ENCODE assay signal across 9 mouse cellular contexts in genomic region chr5:146904404-146904803, GRCm38 (mm10). TPM values are rescaled to one million over a fixed set of nuclear protein-coding genes. Genes with fewer than 3 reads are reported as not detected.
A peak's percentile ranks its signal among the peaks of the same experiment; 100 is the strongest.
DNase-seq lines count a peak whose midpoint lies in the region; ATAC-seq and TF ChIP-seq lines count a peak whose summit lies in the region.
"Had no signal": no experiment of that assay in that cellular context is flagged by ENCODE, and none has a peak within 500 bp of the region (broad histone marks: within the 10 kb centered on the region; RNA-seq: fewer than 3 reads in every experiment).

No protein-coding gene starts in this region.

- no peak for TF ChIP-seq EP300 in lung, postnatal 0 days (IDR thresholded peaks at IDR 0.05)

- H3K9ac ChIP-seq in hindbrain, embryonic 13.5 days, result no peak overlapping the region
- H3K9ac ChIP-seq in lung, postnatal 0 days (replicated peaks; ENCODE audit: low read depth), result no peak overlapping the region
- H3K9ac ChIP-seq: limb, embryonic 15.5 days had no signal

- WGBS in hindbrain, embryonic 13.5 days, result 43% methylated on average over 8 of the region's 8 CpGs
- 17% methylated on average over 8 of the region's 8 CpGs for WGBS in lung, postnatal 0 days

- TF ChIP-seq CTCF in lung, postnatal 0 days (IDR thresholded peaks at IDR 0.05), result peak; percentile 94

- H3K4me2 ChIP-seq in hindbrain, embryonic 13.5 days, result no peak overlapping the region
- no peak overlapping the region for H3K4me2 ChIP-seq in lung, postnatal 0 days (replicated peaks; ENCODE audit: low read depth, low read length)
- H3K4me2 ChIP-seq: limb, embryonic 15.5 days had no signal

- no peak overlapping the region for H3K27ac ChIP-seq in hindbrain, embryonic 13.5 days
- H3K27ac ChIP-seq in lung, postnatal 0 days (ENCODE audit: low read length), result no peak overlapping the region
- H3K27ac ChIP-seq: limb, embryonic 15.5 days had no signal

- no peaks in the 10 kb centered on the region for H3K36me3 ChIP-seq in hindbrain, embryonic 13.5 days
- no peaks in the 10 kb centered on the region for H3K36me3 ChIP-seq in lung, postnatal 0 days (ENCODE audit: insufficient read depth, low read length)
- H3K36me3 ChIP-seq: limb, embryonic 15.5 days had no signal

- peak; percentile 87 for DNase-seq in MEL-GATA-1-ER (ENCODE audit: extremely low read depth, low read depth)
- DNase-seq in cerebellum, adult 8-10 months, result peak; percentile 74
- DNase-seq in forelimb bud, embryonic 11.5 days (ENCODE audit: low read depth, low spot score), result peak; percentile 74
- peak; percentile 82 to 86 for DNase-seq in layer of hippocampus, postnatal 10 days (ENCODE audit: low spot score in 2 of 2)
- DNase-seq in lung, postnatal 0 days (ENCODE audit: low spot score), result peak; percentile 85
- peak; percentile 63 for DNase-seq in ovary, postnatal 36 days (ENCODE audit: low spot score)
- peak; percentile 75 for DNase-seq in thymus, postnatal 14 days

- H3K9me3 ChIP-seq in hindbrain, embryonic 13.5 days, result no peaks in the 10 kb centered on the region
- H3K9me3 ChIP-seq in lung, postnatal 0 days (ENCODE audit: low read length), result no peaks in the 10 kb centered on the region
- H3K9me3 ChIP-seq: limb, embryonic 15.5 days had no signal

- no peak overlapping the region for H3K4me3 ChIP-seq in hindbrain, embryonic 13.5 days
- H3K4me3 ChIP-seq in lung, postnatal 0 days (ENCODE audit: low read depth, low read length), result no peak overlapping the region
- H3K4me3 ChIP-seq: limb, embryonic 15.5 days had no signal

- ATAC-seq in hindbrain, embryonic 13.5 days (ENCODE audit: low FRiP score), result peak; percentile 39; the same call in 1 of the 2 replicates
- ATAC-seq in lung, postnatal 0 days, result peak; percentile 68

- H3K4me1 ChIP-seq in hindbrain, embryonic 13.5 days (replicated peaks), result peaks cover 6% of the 10 kb centered on the region
- H3K4me1 ChIP-seq in lung, postnatal 0 days (ENCODE audit: insufficient read depth, low read depth, low read length), result no peaks in the 10 kb centered on the region

- H3K27me3 ChIP-seq in hindbrain, embryonic 13.5 days, result peaks cover 13% of the 10 kb centered on the region; the same call in 1 of the 2 replicates
- H3K27me3 ChIP-seq in lung, postnatal 0 days (replicated peaks; ENCODE audit: insufficient read depth, low read length), result no peaks in the 10 kb centered on the region

RNA-seq across cellular contexts. Expression of gene Gtf3a, which starts 44.1 kb away (rescaled TPM):
- polyA plus RNA-seq in hindbrain, embryonic 13.5 days (2015; fragmentation: Nextera tagmentation; extraction: Ambion mirVana), result 99.5 and 102 TPM in 2 replicates
- 10 to 100 TPM; 29.0 to 33.9 TPM for total RNA-seq in layer of hippocampus, postnatal 10 days (2021)
- 60.3 and 63.8 TPM in 2 replicates for polyA plus RNA-seq in lung, postnatal 0 days (2015; fragmentation: Nextera tagmentation; extraction: Ambion mirVana)

RNA-seq across cellular contexts. Expression of gene Mtif3, which starts 59.2 kb away (rescaled TPM):
- 24.7 and 26.5 TPM in 2 replicates for polyA plus RNA-seq in hindbrain, embryonic 13.5 days (2015; fragmentation: Nextera tagmentation; extraction: Ambion mirVana)
- total RNA-seq in layer of hippocampus, postnatal 10 days (2021), result 10 to 100 TPM; 15.5 to 17.8 TPM
- 18.5 and 19.2 TPM in 2 replicates for polyA plus RNA-seq in lung, postnatal 0 days (2015; fragmentation: Nextera tagmentation; extraction: Ambion mirVana)

RNA-seq across cellular contexts. Expression of gene Rasl11a, which starts 59.5 kb away (rescaled TPM):
- polyA plus RNA-seq in hindbrain, embryonic 13.5 days (2015; fragmentation: Nextera tagmentation; extraction: Ambion mirVana), result 9.0 and 11.9 TPM in 2 replicates
- total RNA-seq in layer of hippocampus, postnatal 10 days (2021), result 10 to 100 TPM; 17.6 to 21.7 TPM
- 101 and 138 TPM in 2 replicates for polyA plus RNA-seq in lung, postnatal 0 days (2015; fragmentation: Nextera tagmentation; extraction: Ambion mirVana)
